Mouse (Mus musculus) stomach, embryonic 14.5 days (tissue): Measurements from ENCODE around the gene Tns3. TPM values are rescaled to one million over a fixed set of nuclear protein-coding genes. Genes with fewer than 3 reads are reported as not detected.
A peak's percentile ranks its signal among the peaks of the same experiment; 100 is the strongest.

Experiments
- ATAC-seq: fragments of 200-750 bp; cut with Nextera tagmentation; 2 replicates; pipeline ENCODE4 v1.8.0; 2017; ENCODE audit warnings: low read depth, moderate TSS enrichment; ENCODE audit not compliant: insufficient number of reproducible peaks, insufficient read depth, low FRiP score
- H3K27ac ChIP-seq: fragments of 300-500 bp; sonication (generic); 2 replicates; pipeline ENCODE4 v1.5.1; 2014; ENCODE audit warnings: mild to moderate bottlenecking, low read length, moderate library complexity, mixed read lengths
- H3K27me3 ChIP-seq: fragments of 300-500 bp; sonication (generic); 2 replicates; pipeline ENCODE4 v1.6.1; 2014; ENCODE audit warnings: low read length, control low read depth, mixed read lengths; ENCODE audit not compliant: control insufficient read depth, insufficient read depth
- H3K36me3 ChIP-seq: fragments of 300-500 bp; sonication (generic); 2 replicates; pipeline ENCODE4 v1.6.1; 2014; ENCODE audit warnings: mild to moderate bottlenecking, control low read depth, low read length, moderate library complexity, mixed read lengths; ENCODE audit not compliant: control insufficient read depth, insufficient read depth
- H3K4me1 ChIP-seq: fragments of 300-500 bp; sonication (generic); 2 replicates; pipeline ENCODE4 v1.6.1; 2014; ENCODE audit warnings: low read length, control low read depth, mixed read lengths; ENCODE audit not compliant: control insufficient read depth, insufficient read depth
- H3K4me2 ChIP-seq: fragments of 300-500 bp; sonication (generic); replicated peaks from 2 replicates; pipeline ENCODE4 v1.6.1; 2014; ENCODE audit warnings: low read depth, low read length, control low read depth
- H3K4me3 ChIP-seq: fragments of 300-500 bp; sonication (generic); 2 replicates; pipeline ENCODE4 v1.5.1; 2014; ENCODE audit warnings: low read depth, low read length, control low read depth
- H3K9ac ChIP-seq: fragments of 300-500 bp; sonication (generic); replicated peaks from 2 replicates; pipeline ENCODE4 v1.6.1; 2014; ENCODE audit warnings: low read depth, mild to moderate bottlenecking, control low read depth, low read length, moderate library complexity, mixed read lengths
- H3K9me3 ChIP-seq: fragments of 300-500 bp; sonication (generic); 2 replicates; pipeline ENCODE4 v1.6.1; 2016; ENCODE audit warnings: low read depth, low read length, control low read depth; ENCODE audit not compliant: control insufficient read depth
- WGBS: fragments of 180-500 bp; shearing (Covaris S2); extraction: QIAGEN DNeasy Blood & Tissue Kit; methylation state at CpG from one replicate; pipeline ENCODE4 v1.1.7; 2014; 5-methylcytosine and 5-hydroxymethylcytosine counted together
- polyA plus RNA-seq: library from polyadenylated mRNA; unstranded; fragments of >200 nt; fragmentation: Nextera tagmentation; extraction: Ambion mirVana; gene quantifications from 2 replicates; pipeline ENCODE4 v1.2.1, GENCODE M21; 2014

Tns3 gene
- polyA plus RNA-seq, 1 experiment from 2014 or later, result 31.2 TPM

GRCm38 (mm10) chr11:8651448-8652035 is 12.8 kb downstream of the Tns3 start:
- no peak for ATAC-seq
- WGBS, result 88% methylated on average over 10 of the region's 10 CpGs
- peaks cover 48% of the 10 kb centered on the region for H3K4me1 ChIP-seq
- H3K4me3 ChIP-seq, result no peak overlapping the region
- no peak overlapping the region for H3K9ac ChIP-seq
- no peak overlapping the region for H3K4me2 ChIP-seq
- H3K9me3 ChIP-seq, result no peaks in the 10 kb centered on the region
- H3K27me3 ChIP-seq, result no peaks in the 10 kb centered on the region
- no peak overlapping the region for H3K27ac ChIP-seq
- H3K36me3 ChIP-seq, result no peaks in the 10 kb centered on the region

GRCm38 (mm10) chr11:8645609-8646008 is 18.7 kb downstream of the Tns3 start:
- Histone ChIP-seq H3K27ac (no peak overlapping the region), H3K27me3 (no peaks in the 10 kb centered on the region), H3K36me3 (no peaks in the 10 kb centered on the region; the same call in 1 of the 2 replicates), H3K4me2 (no peak overlapping the region), H3K4me1 (peaks cover 23% of the 10 kb centered on the region), H3K9ac (no peak overlapping the region), H3K4me3 (no peak overlapping the region), H3K9me3 (no peaks in the 10 kb centered on the region)
- no peak for ATAC-seq
- 85% methylated on average over 3 of the region's 3 CpGs for WGBS

GRCm38 (mm10) chr11:8644272-8644671 is 20.1 kb downstream of the Tns3 start:
- H3K9me3 ChIP-seq, result no peaks in the 10 kb centered on the region

DNA sequence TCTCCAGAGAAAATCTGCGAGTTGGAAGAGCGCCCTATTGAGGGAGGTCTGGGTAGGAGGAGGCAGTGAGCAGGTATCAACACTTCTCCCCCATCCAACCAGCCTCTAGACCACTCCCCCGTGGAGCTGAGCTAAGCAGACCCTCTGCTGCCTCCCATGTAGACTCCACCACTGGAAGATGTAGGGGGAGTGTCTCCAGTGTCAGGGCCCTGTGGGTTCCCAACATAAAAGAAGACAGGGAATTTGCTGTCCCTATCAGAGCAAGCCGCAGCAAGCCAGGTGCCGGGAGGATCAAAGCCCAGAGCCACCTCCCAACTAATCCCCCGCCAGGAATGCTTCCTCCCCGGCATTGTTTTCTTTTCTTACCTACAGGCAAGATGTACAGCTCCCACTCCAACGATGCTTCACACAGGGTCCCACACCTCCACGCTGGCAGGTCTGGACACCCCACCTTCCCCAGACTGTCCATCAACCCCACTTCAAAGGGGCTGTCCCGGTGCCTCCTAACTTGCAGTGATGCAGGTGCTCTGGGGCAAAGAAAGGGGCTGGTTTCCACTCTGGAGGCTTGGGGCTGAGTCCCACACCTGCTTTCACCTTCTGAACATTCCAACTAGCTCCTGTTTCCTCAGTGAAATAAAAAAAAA is 22.6 kb downstream of the Tns3 start:
- WGBS, result 32% methylated on average over 10 of the region's 10 CpGs
- peaks cover 27% of the 10 kb centered on the region for H3K4me1 ChIP-seq
- no peaks in the 10 kb centered on the region for H3K9me3 ChIP-seq
- no peak overlapping the region for H3K4me3 ChIP-seq
- no peak overlapping the region for H3K9ac ChIP-seq
- H3K36me3 ChIP-seq, result no peaks in the 10 kb centered on the region; the same call in 1 of the 2 replicates
- peak; percentile 25; the same call in 1 of the 2 replicates for ATAC-seq
- no peak overlapping the region; the same call in 1 of the 2 replicates for H3K27ac ChIP-seq
- no peaks in the 10 kb centered on the region for H3K27me3 ChIP-seq
- no peak overlapping the region for H3K4me2 ChIP-seq

More at GRCm38 (mm10) chr11:8644272-8644671, 20.1 kb downstream of the Tns3 start:
- Histone ChIP-seq H3K27me3 (no peaks in the 10 kb centered on the region), H3K4me3 (no peak overlapping the region), H3K27ac (no peak overlapping the region), H3K36me3 (no peaks in the 10 kb centered on the region; the same call in 1 of the 2 replicates), H3K4me2 (no peak overlapping the region), H3K9ac (no peak overlapping the region), H3K4me1 (peaks cover 23% of the 10 kb centered on the region)
- ATAC-seq, result no peak
- 97% methylated on average over 2 of the region's 2 CpGs for whole genome bisulfite sequencing

DNA sequence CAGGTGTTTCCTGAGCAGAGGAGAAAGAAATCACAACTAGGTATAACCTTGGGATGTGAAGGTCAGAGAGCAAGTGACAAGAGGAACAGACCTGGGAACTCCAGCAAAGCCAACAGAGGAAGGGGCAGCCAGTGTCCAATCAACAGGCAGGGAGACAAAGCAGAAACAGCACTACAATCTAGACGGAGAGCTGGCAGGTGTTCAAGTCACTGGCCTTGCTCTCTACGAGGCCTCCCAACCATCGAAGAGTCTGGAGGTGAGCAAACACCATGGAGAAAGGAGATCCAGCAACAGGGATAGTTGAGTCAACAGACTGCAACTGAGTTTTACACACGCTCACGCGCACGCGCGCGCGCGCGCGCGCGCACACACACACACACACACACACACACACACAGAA is 24.6 kb downstream of the Tns3 start:
- Histone ChIP-seq H3K9ac (no peak overlapping the region), H3K4me1 (peaks cover 27% of the 10 kb centered on the region), H3K27me3 (no peaks in the 10 kb centered on the region), H3K36me3 (no peaks in the 10 kb centered on the region), H3K4me2 (no peak overlapping the region), H3K27ac (peak overlapping the region; percentile 33; the same call in 1 of the 2 replicates), H3K4me3 (no peak overlapping the region), H3K9me3 (no peaks in the 10 kb centered on the region)
- 86% methylated on average over 16 of the region's 16 CpGs for WGBS
- ATAC-seq, result no peak

DNA sequence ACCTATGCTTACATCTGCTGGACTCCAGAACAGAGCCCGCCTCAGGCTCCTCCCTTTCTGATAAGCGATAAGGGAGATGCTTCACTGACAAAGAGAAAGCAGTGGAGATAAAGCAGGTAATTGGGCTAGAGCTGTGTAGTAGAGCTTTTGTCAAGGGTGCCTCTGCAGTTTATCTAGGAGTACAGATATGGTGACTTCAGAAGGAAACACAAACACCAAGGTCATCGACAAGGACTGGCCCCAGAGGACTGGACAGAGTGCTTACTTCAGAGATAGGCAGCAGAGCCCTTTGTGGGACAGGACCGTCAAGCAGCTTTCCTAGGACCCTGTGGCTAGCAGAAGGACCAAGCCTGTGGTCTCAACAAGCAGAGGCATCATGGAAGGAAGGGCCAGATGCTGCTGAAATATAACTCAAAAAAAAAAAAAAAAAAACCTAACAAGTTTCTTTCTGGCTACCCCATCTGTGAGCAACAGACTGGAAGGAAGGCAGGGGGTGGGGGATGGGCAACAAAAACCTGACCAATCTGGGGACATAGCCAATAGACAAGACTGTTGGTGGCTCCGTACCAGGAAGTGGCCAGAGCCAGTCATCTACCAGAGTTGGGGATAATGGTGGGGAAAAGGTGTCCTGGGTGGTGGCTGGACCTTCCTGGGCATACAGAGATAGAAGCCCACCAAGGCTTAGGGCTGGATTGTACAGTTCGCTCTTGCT is 25.2 kb downstream of the Tns3 start:
- H3K4me1 ChIP-seq, result peaks cover 31% of the 10 kb centered on the region
- no peaks in the 10 kb centered on the region for H3K27me3 ChIP-seq
- no peak overlapping the region for H3K4me2 ChIP-seq
- H3K27ac ChIP-seq, result peak overlapping the region; percentile 33; the same call in 1 of the 2 replicates
- H3K9me3 ChIP-seq, result no peaks in the 10 kb centered on the region
- no peak overlapping the region for H3K9ac ChIP-seq
- WGBS, result 72% methylated on average over 6 of the region's 6 CpGs
- ATAC-seq, result no peak
- H3K36me3 ChIP-seq, result no peaks in the 10 kb centered on the region; the same call in 1 of the 2 replicates
- no peak overlapping the region for H3K4me3 ChIP-seq

- Histone ChIP-seq H3K4me3 (no peak overlapping the region), H3K9ac (no peak overlapping the region), H3K4me2 (no peak overlapping the region), H3K27ac (no peak overlapping the region), H3K4me1 (peaks cover 31% of the 10 kb centered on the region), H3K36me3 (no peaks in the 10 kb centered on the region; the same call in 1 of the 2 replicates), H3K9me3 (no peaks in the 10 kb centered on the region), H3K27me3 (no peaks in the 10 kb centered on the region)
- 74% methylated on average over 10 of the region's 10 CpGs for WGBS
- ATAC-seq, result no peak
Measured at GRCm38 (mm10) chr11:8637469-8638447, 26.6 kb downstream of the Tns3 start.

DNA sequence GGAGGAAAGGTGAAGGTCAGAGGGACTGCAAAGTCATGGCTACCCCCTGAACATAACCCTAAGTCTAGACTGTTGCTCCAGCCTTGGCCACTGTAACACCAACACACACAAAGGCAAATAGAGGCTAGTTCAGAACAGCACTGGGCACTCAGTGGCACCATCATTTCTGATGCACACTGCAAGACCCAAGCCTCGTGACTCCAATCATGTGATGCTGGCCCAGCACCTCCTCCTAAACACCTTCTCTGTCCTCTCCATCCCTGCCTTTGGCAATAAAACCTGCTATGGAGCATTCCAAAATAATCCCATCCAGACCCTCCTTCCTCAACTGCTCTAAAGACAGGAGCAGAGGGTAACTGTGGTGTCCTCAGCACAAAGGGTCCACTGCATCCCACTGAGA is 27.7 kb downstream of the Tns3 start:
- H3K27me3 ChIP-seq, result no peaks in the 10 kb centered on the region
- no peak overlapping the region for H3K4me3 ChIP-seq
- no peak overlapping the region for H3K27ac ChIP-seq
- 92% methylated on average over 1 of the region's 1 CpGs for WGBS
- H3K9ac ChIP-seq, result no peak overlapping the region
- no peak overlapping the region for H3K4me2 ChIP-seq
- H3K4me1 ChIP-seq, result peaks cover 31% of the 10 kb centered on the region
- no peaks in the 10 kb centered on the region for H3K9me3 ChIP-seq
- no peak for ATAC-seq
- no peaks in the 10 kb centered on the region; the same call in 1 of the 2 replicates for H3K36me3 ChIP-seq
